Mouse (Mus musculus): Measurements from ENCODE around the gene Pdzd8. TPM values are rescaled to one million over a fixed set of nuclear protein-coding genes. Genes with fewer than 3 reads are reported as not detected.
A peak's percentile ranks its signal among the peaks of the same experiment; 100 is the strongest.

Pdzd8 gene
- polyA plus RNA-seq, 1 experiment = 35.1 TPM

GRCm38 (mm10) chr19:59321990-59322389 is 23.6 kb downstream of the Pdzd8 start, which contains the start of gene Rps12-ps3:
Gene Rps12-ps3 (plus strand): TSS chr19:59322290.
- Histone ChIP-seq H3K27me3 (ENCODE audit: control insufficient read depth, insufficient read depth, low read length, poor library complexity, severe bottlenecking) (no peaks in the 10 kb centered on the region), H3K9ac (ENCODE audit: low read depth, poor library complexity, severe bottlenecking) (no peak within 1 kb of the TSS), H3K4me1 (ENCODE audit: control insufficient read depth, insufficient read depth, low read length) (no peaks in the 10 kb centered on the region), H3K4me3 (ENCODE audit: low read depth, low read length) (no peak within 1 kb of the TSS), H3K9me3 (replicated peaks; ENCODE audit: control insufficient read depth, insufficient read depth, low read length, poor library complexity, severe bottlenecking) (no peaks in the 10 kb centered on the region), H3K27ac (ENCODE audit: insufficient read depth, low read length) (no peak within 1 kb of the TSS), H3K36me3 (ENCODE audit: control insufficient read depth, insufficient read depth, low read length, poor library complexity, severe bottlenecking) (no peaks in the 10 kb centered on the region)
- TF ChIP-seq EP300 (IDR thresholded peaks at IDR 0.05; ENCODE audit: insufficient read depth, low read depth, low read length) = no peak
- no peak for TF ChIP-seq POLR2A (IDR thresholded peaks at IDR 0.05; ENCODE audit: insufficient read depth, low read length)
- no peak for TF ChIP-seq CTCF (IDR thresholded peaks at IDR 0.05; ENCODE audit: low read depth, low read length)

GRCm38 (mm10) chr19:59316571-59316970 is 29.0 kb downstream of the Pdzd8 start:
- no peaks in the 10 kb centered on the region for H3K9me3 ChIP-seq (replicated peaks; ENCODE audit: control insufficient read depth, insufficient read depth, low read length, poor library complexity, severe bottlenecking)
- no peaks in the 10 kb centered on the region for H3K36me3 ChIP-seq (ENCODE audit: control insufficient read depth, insufficient read depth, low read length, poor library complexity, severe bottlenecking)
- TF ChIP-seq EP300 (IDR thresholded peaks at IDR 0.05; ENCODE audit: insufficient read depth, low read depth, low read length) = no peak
- TF ChIP-seq POLR2A (IDR thresholded peaks at IDR 0.05; ENCODE audit: insufficient read depth, low read length) = no peak
- peak; percentile 21 for TF ChIP-seq CTCF (IDR thresholded peaks at IDR 0.05; ENCODE audit: low read depth, low read length)
- no peak overlapping the region for H3K9ac ChIP-seq (ENCODE audit: low read depth, poor library complexity, severe bottlenecking)
- H3K27ac ChIP-seq (ENCODE audit: insufficient read depth, low read length) = no peak overlapping the region
- no peaks in the 10 kb centered on the region for H3K27me3 ChIP-seq (ENCODE audit: control insufficient read depth, insufficient read depth, low read length, poor library complexity, severe bottlenecking)
- no peak overlapping the region for H3K4me3 ChIP-seq (ENCODE audit: low read depth, low read length)
- no peaks in the 10 kb centered on the region for H3K4me1 ChIP-seq (ENCODE audit: control insufficient read depth, insufficient read depth, low read length)

GRCm38 (mm10) chr19:59315308-59315707 is 30.3 kb downstream of the Pdzd8 start:
- Histone ChIP-seq H3K36me3 (ENCODE audit: control insufficient read depth, insufficient read depth, low read length, poor library complexity, severe bottlenecking) (no peaks in the 10 kb centered on the region), H3K27me3 (ENCODE audit: control insufficient read depth, insufficient read depth, low read length, poor library complexity, severe bottlenecking) (no peaks in the 10 kb centered on the region), H3K27ac (ENCODE audit: insufficient read depth, low read length) (no peak overlapping the region), H3K9ac (ENCODE audit: low read depth, poor library complexity, severe bottlenecking) (no peak overlapping the region), H3K4me3 (ENCODE audit: low read depth, low read length) (no peak overlapping the region), H3K4me1 (ENCODE audit: control insufficient read depth, insufficient read depth, low read length) (no peaks in the 10 kb centered on the region), H3K9me3 (replicated peaks; ENCODE audit: control insufficient read depth, insufficient read depth, low read length, poor library complexity, severe bottlenecking) (no peaks in the 10 kb centered on the region)
- TF ChIP-seq CTCF (IDR thresholded peaks at IDR 0.05; ENCODE audit: low read depth, low read length) (no peak), POLR2A (IDR thresholded peaks at IDR 0.05; ENCODE audit: insufficient read depth, low read length) (no peak), EP300 (IDR thresholded peaks at IDR 0.05; ENCODE audit: insufficient read depth, low read depth, low read length) (no peak)

- Histone ChIP-seq H3K27ac (ENCODE audit: insufficient read depth, low read length) (no peak overlapping the region), H3K4me3 (ENCODE audit: low read depth, low read length) (no peak overlapping the region), H3K9ac (ENCODE audit: low read depth, poor library complexity, severe bottlenecking) (no peak overlapping the region), H3K9me3 (replicated peaks; ENCODE audit: control insufficient read depth, insufficient read depth, low read length, poor library complexity, severe bottlenecking) (no peaks in the 10 kb centered on the region), H3K4me1 (ENCODE audit: control insufficient read depth, insufficient read depth, low read length) (no peaks in the 10 kb centered on the region), H3K27me3 (ENCODE audit: control insufficient read depth, insufficient read depth, low read length, poor library complexity, severe bottlenecking) (no peaks in the 10 kb centered on the region), H3K36me3 (ENCODE audit: control insufficient read depth, insufficient read depth, low read length, poor library complexity, severe bottlenecking) (no peaks in the 10 kb centered on the region)
- no peak for TF ChIP-seq EP300 (IDR thresholded peaks at IDR 0.05; ENCODE audit: insufficient read depth, low read depth, low read length)
- no peak for TF ChIP-seq CTCF (IDR thresholded peaks at IDR 0.05; ENCODE audit: low read depth, low read length)
- no peak for TF ChIP-seq POLR2A (IDR thresholded peaks at IDR 0.05; ENCODE audit: insufficient read depth, low read length)
Observed at GRCm38 (mm10) chr19:59292183-59292839, 53.3 kb downstream of the Pdzd8 start.

GRCm38 (mm10) chr19:59289811-59290210 is 55.8 kb downstream of the Pdzd8 start:
- Histone ChIP-seq H3K9ac (ENCODE audit: low read depth, poor library complexity, severe bottlenecking) (no peak overlapping the region), H3K4me3 (ENCODE audit: low read depth, low read length) (no peak overlapping the region), H3K4me1 (ENCODE audit: control insufficient read depth, insufficient read depth, low read length) (no peaks in the 10 kb centered on the region), H3K27me3 (ENCODE audit: control insufficient read depth, insufficient read depth, low read length, poor library complexity, severe bottlenecking) (no peaks in the 10 kb centered on the region), H3K36me3 (ENCODE audit: control insufficient read depth, insufficient read depth, low read length, poor library complexity, severe bottlenecking) (no peaks in the 10 kb centered on the region), H3K9me3 (replicated peaks; ENCODE audit: control insufficient read depth, insufficient read depth, low read length, poor library complexity, severe bottlenecking) (no peaks in the 10 kb centered on the region), H3K27ac (ENCODE audit: insufficient read depth, low read length) (no peak overlapping the region)
- no peak for TF ChIP-seq CTCF (IDR thresholded peaks at IDR 0.05; ENCODE audit: low read depth, low read length)
- no peak for TF ChIP-seq EP300 (IDR thresholded peaks at IDR 0.05; ENCODE audit: insufficient read depth, low read depth, low read length)
- TF ChIP-seq POLR2A (IDR thresholded peaks at IDR 0.05; ENCODE audit: insufficient read depth, low read length) = no peak

- Histone ChIP-seq H3K4me3 (ENCODE audit: low read depth, low read length) (no peak overlapping the region), H3K27me3 (ENCODE audit: control insufficient read depth, insufficient read depth, low read length, poor library complexity, severe bottlenecking) (no peaks in the 10 kb centered on the region), H3K9me3 (replicated peaks; ENCODE audit: control insufficient read depth, insufficient read depth, low read length, poor library complexity, severe bottlenecking) (no peaks in the 10 kb centered on the region), H3K9ac (ENCODE audit: low read depth, poor library complexity, severe bottlenecking) (no peak overlapping the region), H3K36me3 (ENCODE audit: control insufficient read depth, insufficient read depth, low read length, poor library complexity, severe bottlenecking) (no peaks in the 10 kb centered on the region), H3K4me1 (ENCODE audit: control insufficient read depth, insufficient read depth, low read length) (no peaks in the 10 kb centered on the region), H3K27ac (ENCODE audit: insufficient read depth, low read length) (no peak overlapping the region)
- TF ChIP-seq POLR2A (IDR thresholded peaks at IDR 0.05; ENCODE audit: insufficient read depth, low read length) (no peak), EP300 (IDR thresholded peaks at IDR 0.05; ENCODE audit: insufficient read depth, low read depth, low read length) (no peak), CTCF (IDR thresholded peaks at IDR 0.05; ENCODE audit: low read depth, low read length) (no peak)
Observed at GRCm38 (mm10) chr19:59289042-59289441, 56.5 kb downstream of the Pdzd8 start.
